Mouse (Mus musculus): ENCODE measurements around the gene Alad. TPM values are rescaled to one million over a fixed set of nuclear protein-coding genes. Genes with fewer than 3 reads are reported as not detected.

Alad gene
- polyA plus RNA-seq, 1 experiment from 2014 or later, result 72.2 TPM

GRCm38 (mm10) chr4:62520892-62521400 is 1.2 kb upstream of the Alad start:
- H3K4me1 ChIP-seq (ENCODE audit: control insufficient read depth, insufficient read depth, low read depth, low read length), result peaks cover 21% of the 10 kb centered on the region
- ATAC-seq, result no peak
- no peaks in the 10 kb centered on the region for H3K27me3 ChIP-seq (replicated peaks; ENCODE audit: control insufficient read depth, insufficient read depth, low read length)
- H3K4me2 ChIP-seq (ENCODE audit: low read length), result no peak overlapping the region
- 92% methylated on average over 2 of the region's 2 CpGs for WGBS
- H3K36me3 ChIP-seq (ENCODE audit: control insufficient read depth, insufficient read depth, low read length), result no peaks in the 10 kb centered on the region
- H3K27ac ChIP-seq (ENCODE audit: low read depth, low read length), result no peak overlapping the region
- no peaks in the 10 kb centered on the region for H3K9me3 ChIP-seq (ENCODE audit: control insufficient read depth, low read length)
- no peak overlapping the region for H3K4me3 ChIP-seq (ENCODE audit: low read length)
- no peak overlapping the region for H3K9ac ChIP-seq (ENCODE audit: low read depth, low read length)

- H3K9ac ChIP-seq (ENCODE audit: low read depth, low read length), result peak overlapping the region; percentile 86
- H3K36me3 ChIP-seq (ENCODE audit: control insufficient read depth, insufficient read depth, low read length), result no peaks in the 10 kb centered on the region
- WGBS, result 2% methylated on average over 26 of the region's 26 CpGs
- H3K27ac ChIP-seq (ENCODE audit: low read depth, low read length), result peak overlapping the region; percentile 77
- H3K4me2 ChIP-seq (ENCODE audit: low read length), result peak overlapping the region; percentile 66
- ATAC-seq, result peak; percentile 78
- peaks cover 19% of the 10 kb centered on the region for H3K4me1 ChIP-seq (ENCODE audit: control insufficient read depth, insufficient read depth, low read depth, low read length)
- H3K9me3 ChIP-seq (ENCODE audit: control insufficient read depth, low read length), result no peaks in the 10 kb centered on the region
- H3K4me3 ChIP-seq (ENCODE audit: low read length), result peak overlapping the region; percentile 87
- H3K27me3 ChIP-seq (replicated peaks; ENCODE audit: control insufficient read depth, insufficient read depth, low read length), result no peaks in the 10 kb centered on the region
These were observed 433 bp downstream of the Alad start for GRCm38 (mm10) chr4:62519122-62519848.

GRCm38 (mm10) chr4:62518416-62519121 is 1.1 kb downstream of the Alad start:
- Histone ChIP-seq H3K36me3 (ENCODE audit: control insufficient read depth, insufficient read depth, low read length) (no peaks in the 10 kb centered on the region; the same call in 1 of the 2 replicates), H3K9me3 (ENCODE audit: control insufficient read depth, low read length) (no peaks in the 10 kb centered on the region), H3K4me2 (ENCODE audit: low read length) (peak overlapping the region; percentile 66), H3K4me1 (ENCODE audit: control insufficient read depth, insufficient read depth, low read depth, low read length) (peaks cover 12% of the 10 kb centered on the region), H3K9ac (ENCODE audit: low read depth, low read length) (peak overlapping the region; percentile 86), H3K4me3 (ENCODE audit: low read length) (peak overlapping the region; percentile 87), H3K27ac (ENCODE audit: low read depth, low read length) (peak overlapping the region; percentile 77), H3K27me3 (replicated peaks; ENCODE audit: control insufficient read depth, insufficient read depth, low read length) (no peaks in the 10 kb centered on the region)
- 55% methylated on average over 13 of the region's 13 CpGs for WGBS
- ATAC-seq, result no peak

- no peak overlapping the region for H3K9ac ChIP-seq (ENCODE audit: low read depth, low read length)
- WGBS, result 83% methylated on average over 10 of the region's 10 CpGs
- H3K9me3 ChIP-seq (ENCODE audit: control insufficient read depth, low read length), result no peaks in the 10 kb centered on the region
- ATAC-seq, result no peak
- no peaks in the 10 kb centered on the region; the same call in 1 of the 2 replicates for H3K36me3 ChIP-seq (ENCODE audit: control insufficient read depth, insufficient read depth, low read length)
- H3K4me1 ChIP-seq (ENCODE audit: control insufficient read depth, insufficient read depth, low read depth, low read length), result peaks cover 12% of the 10 kb centered on the region
- H3K4me3 ChIP-seq (ENCODE audit: low read length), result no peak overlapping the region
- H3K4me2 ChIP-seq (ENCODE audit: low read length), result no peak overlapping the region
- no peaks in the 10 kb centered on the region for H3K27me3 ChIP-seq (replicated peaks; ENCODE audit: control insufficient read depth, insufficient read depth, low read length)
- no peak overlapping the region for H3K27ac ChIP-seq (ENCODE audit: low read depth, low read length)
These were observed 1.9 kb downstream of the Alad start for GRCm38 (mm10) chr4:62517538-62518415.

GRCm38 (mm10) chr4:62517046-62517445 is 2.7 kb downstream of the Alad start:
- Histone ChIP-seq H3K4me3 (ENCODE audit: low read length) (no peak overlapping the region), H3K27me3 (replicated peaks; ENCODE audit: control insufficient read depth, insufficient read depth, low read length) (no peaks in the 10 kb centered on the region), H3K9me3 (ENCODE audit: control insufficient read depth, low read length) (no peaks in the 10 kb centered on the region), H3K9ac (ENCODE audit: low read depth, low read length) (no peak overlapping the region), H3K27ac (ENCODE audit: low read depth, low read length) (no peak overlapping the region), H3K36me3 (ENCODE audit: control insufficient read depth, insufficient read depth, low read length) (peaks cover 6% of the 10 kb centered on the region), H3K4me1 (ENCODE audit: control insufficient read depth, insufficient read depth, low read depth, low read length) (peaks cover 12% of the 10 kb centered on the region), H3K4me2 (ENCODE audit: low read length) (no peak overlapping the region)
- WGBS, result 90% methylated on average over 8 of the region's 8 CpGs
- ATAC-seq, result no peak

- ATAC-seq, result no peak
- Histone ChIP-seq H3K4me1 (ENCODE audit: control insufficient read depth, insufficient read depth, low read depth, low read length) (peaks cover 12% of the 10 kb centered on the region), H3K9ac (ENCODE audit: low read depth, low read length) (peak overlapping the region; percentile 8; the same call in 1 of the 2 replicates), H3K27ac (ENCODE audit: low read depth, low read length) (no peak overlapping the region; the same call in 1 of the 2 replicates), H3K4me2 (ENCODE audit: low read length) (no peak overlapping the region), H3K27me3 (replicated peaks; ENCODE audit: control insufficient read depth, insufficient read depth, low read length) (no peaks in the 10 kb centered on the region), H3K9me3 (ENCODE audit: control insufficient read depth, low read length) (no peaks in the 10 kb centered on the region), H3K36me3 (ENCODE audit: control insufficient read depth, insufficient read depth, low read length) (peaks cover 11% of the 10 kb centered on the region), H3K4me3 (ENCODE audit: low read length) (no peak overlapping the region)
- WGBS, result 81% methylated on average over 1 of the region's 1 CpGs
These were observed 3.1 kb downstream of the Alad start for GRCm38 (mm10) chr4:62516579-62516978.

- Histone ChIP-seq H3K27ac (ENCODE audit: low read depth, low read length) (0 out of 2 replicates have a peak overlapping the region, but pooled peaks have one; percentile 24), H3K4me2 (ENCODE audit: low read length) (no peak overlapping the region), H3K27me3 (replicated peaks; ENCODE audit: control insufficient read depth, insufficient read depth, low read length) (no peaks in the 10 kb centered on the region), H3K4me3 (ENCODE audit: low read length) (no peak overlapping the region), H3K9me3 (ENCODE audit: control insufficient read depth, low read length) (no peaks in the 10 kb centered on the region), H3K9ac (ENCODE audit: low read depth, low read length) (no peak overlapping the region), H3K36me3 (ENCODE audit: control insufficient read depth, insufficient read depth, low read length) (peaks cover 12% of the 10 kb centered on the region), H3K4me1 (ENCODE audit: control insufficient read depth, insufficient read depth, low read depth, low read length) (peaks cover 12% of the 10 kb centered on the region)
- no peak for ATAC-seq
- WGBS, result 49% methylated on average over 2 of the region's 2 CpGs
These were observed 3.6 kb downstream of the Alad start for GRCm38 (mm10) chr4:62516079-62516478.

GRCm38 (mm10) chr4:62515490-62515889 is 4.2 kb downstream of the Alad start:
- WGBS, result 75% methylated on average over 3 of the region's 3 CpGs
- Histone ChIP-seq H3K4me2 (ENCODE audit: low read length) (no peak overlapping the region), H3K4me1 (ENCODE audit: control insufficient read depth, insufficient read depth, low read depth, low read length) (peaks cover 10% of the 10 kb centered on the region), H3K9me3 (ENCODE audit: control insufficient read depth, low read length) (no peaks in the 10 kb centered on the region), H3K36me3 (ENCODE audit: control insufficient read depth, insufficient read depth, low read length) (peaks cover 12% of the 10 kb centered on the region), H3K27ac (ENCODE audit: low read depth, low read length) (0 out of 2 replicates have a peak overlapping the region, but pooled peaks have one; percentile 24), H3K4me3 (ENCODE audit: low read length) (no peak overlapping the region), H3K27me3 (replicated peaks; ENCODE audit: control insufficient read depth, insufficient read depth, low read length) (no peaks in the 10 kb centered on the region), H3K9ac (ENCODE audit: low read depth, low read length) (no peak overlapping the region)
- no peak for ATAC-seq

Data from hindbrain, embryonic 16.5 days (tissue).